Mouse (Mus musculus): Measurements from ENCODE around the gene Rmnd5a.
A peak's percentile ranks its signal among the peaks of the same experiment; 100 is the strongest.

Rmnd5a gene

GRCm38 (mm10) chr6:71440217-71440491, 283 bp downstream of the Rmnd5a start:
- no peak for DNase-seq

DNA sequence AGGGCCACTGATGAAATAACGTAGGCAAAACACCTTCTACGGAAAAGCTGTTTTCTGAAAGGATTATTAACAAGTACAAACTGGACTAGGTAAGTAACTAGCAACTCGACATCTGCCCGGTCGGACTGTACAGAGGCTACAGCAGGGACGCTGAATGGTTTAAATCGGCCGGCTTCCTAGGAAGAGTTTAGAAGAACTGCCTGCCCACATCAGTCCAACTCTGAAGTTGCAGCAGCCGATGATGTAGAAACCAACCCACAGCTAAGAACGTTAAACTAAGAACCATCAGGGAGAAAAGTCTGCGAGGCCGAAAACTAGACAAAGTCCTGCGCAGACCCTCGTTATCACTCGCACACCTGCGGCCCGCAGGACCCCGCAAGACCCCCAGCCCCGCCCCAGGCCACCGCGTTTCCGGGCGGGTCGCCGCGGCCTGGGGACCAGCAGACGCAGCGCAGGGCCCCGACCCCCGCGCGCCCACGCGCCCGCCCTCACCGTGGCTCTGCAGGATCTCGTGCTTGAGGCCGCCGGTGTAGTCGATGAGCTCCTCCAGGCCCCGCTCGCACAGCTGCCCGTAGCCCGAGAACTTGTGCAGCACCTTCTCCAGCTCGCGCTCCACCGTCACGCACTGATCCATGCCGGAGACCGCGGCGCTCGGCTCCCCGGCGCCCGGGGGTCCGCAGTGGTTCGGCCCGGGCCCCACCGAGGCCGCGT, 776 bp downstream of the Rmnd5a start:
- peak; percentile 81 for DNase-seq

DNA sequence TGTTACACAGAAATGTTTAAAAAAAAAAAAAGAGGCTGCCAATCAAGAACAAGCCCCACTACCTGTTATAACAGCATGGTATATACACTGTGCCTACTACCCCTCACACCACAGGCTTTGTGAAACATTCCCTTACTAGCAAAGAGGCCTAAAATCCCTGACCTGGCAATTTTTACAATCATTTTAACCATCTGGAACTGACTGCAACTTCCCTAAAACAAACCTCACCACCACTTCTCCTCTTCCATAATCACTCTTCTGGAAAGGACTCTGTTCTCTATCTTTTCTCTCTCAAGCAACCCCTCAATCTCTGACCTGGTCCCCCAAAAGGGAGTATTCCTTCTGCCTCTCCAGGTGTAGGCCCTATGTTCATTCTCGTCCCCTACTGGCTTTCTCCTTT, 2.4 kb downstream of the Rmnd5a start:
- no peak for DNase-seq

DNA sequence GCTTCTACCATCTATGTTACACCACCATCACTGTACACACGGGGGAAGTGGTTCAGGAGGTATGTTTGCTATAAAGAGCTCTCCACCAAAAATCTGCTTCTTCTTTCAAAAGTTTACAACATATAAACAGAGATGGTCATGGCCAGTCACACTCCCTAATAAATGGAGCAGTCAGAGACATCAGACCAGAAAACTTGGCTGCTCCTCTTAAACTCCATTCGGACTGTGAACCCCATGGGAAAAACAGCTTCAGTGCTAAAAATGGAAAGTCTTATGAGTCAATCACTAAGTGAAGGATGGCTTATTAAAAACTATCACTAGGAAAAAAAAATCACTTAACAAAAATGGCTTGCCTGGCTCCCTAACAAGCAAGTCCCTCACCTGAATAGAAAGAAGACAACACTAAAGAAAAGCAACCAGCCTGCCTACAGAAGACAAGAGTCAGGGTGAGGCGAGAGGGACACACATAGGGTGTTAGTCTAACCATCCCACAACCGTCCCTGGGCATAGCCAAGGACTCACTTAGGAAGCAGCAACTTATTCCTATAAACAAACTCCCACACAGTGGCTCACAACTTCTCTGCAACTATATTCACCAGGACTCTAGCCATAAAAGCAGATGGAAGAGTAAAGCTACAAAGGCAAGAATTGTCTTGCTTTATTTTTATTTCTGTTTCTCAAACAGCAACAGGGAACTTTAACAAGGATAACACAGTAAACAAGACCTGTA, 12.3 kb downstream of the Rmnd5a start:
- DNase-seq = no peak

GRCm38 (mm10) chr6:71425681-71426080, 14.8 kb downstream of the Rmnd5a start:
- DNase-seq = no peak

GRCm38 (mm10) chr6:71423116-71423515, 17.3 kb downstream of the Rmnd5a start:
- DNase-seq = peak; percentile 74

GRCm38 (mm10) chr6:71422162-71422561, 18.3 kb downstream of the Rmnd5a start:
- DNase-seq = no peak

GRCm38 (mm10) chr6:71420848-71421247, 19.6 kb downstream of the Rmnd5a start:
- no peak for DNase-seq

GRCm38 (mm10) chr6:71418874-71419273, 21.6 kb downstream of the Rmnd5a start:
- DNase-seq = no peak

DNA sequence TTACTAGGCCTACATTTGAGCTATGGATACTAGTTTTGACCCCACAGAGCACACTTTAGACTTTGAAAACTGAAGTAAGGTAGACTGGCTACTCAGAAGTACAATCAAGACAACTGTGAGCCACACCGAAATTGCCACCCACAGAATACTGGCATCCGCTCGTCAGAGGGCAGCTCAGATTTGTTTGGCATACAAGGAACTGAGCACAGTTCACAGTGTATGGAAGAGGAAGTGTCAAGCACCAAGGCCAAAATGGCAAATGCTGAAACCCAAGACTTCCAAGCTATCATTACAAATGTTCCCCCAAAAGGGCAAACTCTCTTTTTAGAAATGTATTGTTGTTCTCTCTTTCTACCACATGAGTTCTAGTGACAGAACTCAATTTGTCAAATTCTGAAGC, 25.0 kb downstream of the Rmnd5a start:
- no peak for DNase-seq

GRCm38 (mm10) chr6:71414624-71415023, 25.8 kb downstream of the Rmnd5a start:
- DNase-seq = no peak

DNA sequence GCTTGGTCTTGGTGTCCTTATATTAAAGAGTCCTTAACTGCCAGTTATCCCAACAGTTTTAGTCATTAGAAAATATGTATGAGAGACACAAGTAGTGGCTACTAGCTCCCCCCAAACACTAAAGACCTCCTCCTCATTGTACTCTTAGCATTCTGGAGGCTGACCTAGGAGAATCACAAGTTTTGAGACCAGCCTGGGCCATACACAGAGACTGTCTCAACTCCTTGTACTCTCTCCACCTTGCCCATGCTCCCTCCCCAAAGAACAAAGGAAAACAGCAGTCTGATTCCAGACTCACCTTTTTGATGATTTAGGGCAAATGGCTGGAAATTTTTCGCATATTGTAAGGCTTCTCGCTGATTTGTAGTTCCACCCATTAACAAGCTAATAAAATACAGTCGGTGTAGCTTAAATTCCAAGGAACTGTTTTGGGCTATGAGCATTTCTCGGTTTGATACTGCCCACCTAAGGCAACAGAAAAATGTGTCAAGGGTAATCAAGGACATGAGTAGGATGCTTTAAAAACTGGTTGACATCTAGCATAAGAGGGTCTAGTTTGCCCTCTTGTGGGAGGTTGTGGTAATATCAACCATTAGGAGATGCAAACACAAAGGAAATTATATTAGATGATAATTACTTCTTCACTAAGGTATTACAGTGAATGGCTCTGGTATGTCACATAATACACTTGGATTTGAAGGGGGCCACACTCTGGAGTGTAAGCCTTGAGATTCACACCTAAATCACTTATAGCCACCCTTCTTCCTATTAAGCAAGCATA, 41.4 kb downstream of the Rmnd5a start:
- peak; percentile 36 for DNase-seq

DNA sequence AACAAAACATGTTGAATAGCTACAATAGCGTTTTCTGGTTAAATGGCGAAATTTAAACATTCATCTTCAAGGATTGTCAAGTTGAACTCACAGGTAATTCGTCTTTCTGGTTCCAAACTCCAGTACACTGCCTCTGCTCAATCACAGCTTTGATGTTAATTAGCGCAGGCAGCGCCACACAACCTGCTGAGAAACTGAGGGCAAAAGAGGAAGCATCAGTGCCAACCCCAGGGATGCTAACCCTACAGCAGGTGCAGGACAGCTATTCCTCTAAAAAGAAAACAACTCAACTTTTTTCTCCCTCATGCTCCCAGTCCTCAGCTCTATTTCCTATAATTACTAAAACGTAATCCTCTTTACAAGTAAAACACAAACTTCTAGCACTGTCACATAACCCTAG, 43.7 kb downstream of the Rmnd5a start:
- DNase-seq = peak; percentile 49

GRCm38 (mm10) chr6:71396016-71396415, 44.4 kb downstream of the Rmnd5a start:
- peak; percentile 58 for DNase-seq

DNA sequence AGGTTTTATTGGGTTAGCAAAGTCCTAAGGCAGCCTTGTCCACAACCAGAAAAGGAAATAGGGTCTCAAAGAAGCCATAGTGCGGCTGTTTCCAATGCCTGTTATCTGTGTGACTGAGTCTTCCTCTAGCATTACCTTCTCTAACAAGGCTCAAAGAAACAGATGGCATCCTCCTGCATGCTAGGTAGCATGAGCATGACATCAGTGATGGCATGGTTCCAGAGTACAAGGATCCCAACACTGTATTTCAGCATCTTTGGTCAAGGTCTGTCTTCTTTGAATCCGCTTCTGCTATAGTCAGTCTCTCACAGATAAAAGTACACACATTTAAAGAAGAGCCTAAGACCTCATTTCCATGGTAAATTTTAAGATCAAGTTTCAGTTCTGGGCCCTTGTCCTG, 49.9 kb downstream of the Rmnd5a start:
- DNase-seq = no peak

DNA sequence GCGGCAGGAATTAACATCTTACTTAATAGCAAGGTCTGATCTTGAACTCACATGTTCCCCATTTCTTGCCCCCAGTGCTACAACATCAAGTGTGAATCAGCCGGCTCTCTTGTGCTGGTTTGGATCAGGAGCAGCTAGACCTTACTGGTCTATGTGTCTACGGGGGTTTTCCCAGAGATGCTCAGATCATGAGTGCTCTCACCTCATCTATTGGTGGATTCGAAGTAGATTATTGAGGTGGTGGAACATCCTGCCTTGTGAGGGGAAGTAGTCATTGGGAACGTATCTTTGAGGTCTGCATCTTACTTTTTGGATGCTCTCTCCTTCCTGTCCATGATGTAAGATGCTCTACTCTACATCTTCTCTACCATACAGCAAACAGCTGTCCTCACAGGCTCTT, 58.8 kb downstream of the Rmnd5a start:
- peak; percentile 15 for DNase-seq

GRCm38 (mm10) chr6:71376711-71377110, 63.7 kb downstream of the Rmnd5a start:
- peak; percentile 48 for DNase-seq

DNA sequence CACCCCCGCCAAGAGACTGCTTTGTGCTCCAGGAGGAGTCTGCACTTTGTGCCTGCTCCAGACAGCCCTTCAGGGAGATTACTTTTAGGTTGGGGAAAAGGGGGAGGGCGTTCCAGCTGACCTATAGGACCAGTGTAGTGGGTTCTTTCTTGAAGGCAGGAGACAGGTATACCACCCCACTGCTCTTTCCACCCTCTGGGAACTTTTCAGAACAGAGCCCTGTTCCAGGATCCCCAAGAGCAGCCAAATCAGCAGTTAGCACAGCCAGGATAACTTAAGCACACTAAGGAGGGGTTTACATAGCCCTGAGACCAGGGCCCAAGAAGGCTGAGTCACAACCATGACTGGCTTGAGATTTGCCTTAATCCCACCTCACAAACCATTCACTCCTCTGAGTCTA, 65.5 kb downstream of the Rmnd5a start:
- no peak for DNase-seq

DNA sequence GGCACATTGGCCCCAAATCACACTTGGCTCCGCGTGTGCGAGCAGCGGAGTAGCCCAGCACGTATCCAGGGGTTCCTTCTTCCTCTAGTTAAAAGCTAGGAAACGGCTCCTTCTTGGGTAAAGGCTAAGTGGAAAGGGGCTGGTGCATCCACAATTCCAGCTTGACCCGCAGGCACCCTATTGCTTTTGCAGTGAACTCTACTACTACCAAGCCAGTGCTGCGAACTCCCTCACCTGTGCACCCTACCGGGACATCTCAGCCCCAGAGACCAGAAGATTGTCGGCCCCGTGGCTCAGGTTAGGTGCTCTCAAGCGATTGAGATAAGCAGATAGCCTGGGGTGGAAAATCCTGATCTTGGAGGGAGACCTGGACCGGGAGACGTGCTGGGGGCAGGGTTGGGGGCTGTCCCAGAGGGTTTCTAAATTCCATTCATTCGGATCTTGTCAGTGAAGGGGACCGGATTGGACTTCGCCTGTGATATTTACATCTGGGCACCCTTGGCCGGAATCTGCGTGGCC, 66.1 kb downstream of the Rmnd5a start:
- peak; percentile 67 for DNase-seq

DNA sequence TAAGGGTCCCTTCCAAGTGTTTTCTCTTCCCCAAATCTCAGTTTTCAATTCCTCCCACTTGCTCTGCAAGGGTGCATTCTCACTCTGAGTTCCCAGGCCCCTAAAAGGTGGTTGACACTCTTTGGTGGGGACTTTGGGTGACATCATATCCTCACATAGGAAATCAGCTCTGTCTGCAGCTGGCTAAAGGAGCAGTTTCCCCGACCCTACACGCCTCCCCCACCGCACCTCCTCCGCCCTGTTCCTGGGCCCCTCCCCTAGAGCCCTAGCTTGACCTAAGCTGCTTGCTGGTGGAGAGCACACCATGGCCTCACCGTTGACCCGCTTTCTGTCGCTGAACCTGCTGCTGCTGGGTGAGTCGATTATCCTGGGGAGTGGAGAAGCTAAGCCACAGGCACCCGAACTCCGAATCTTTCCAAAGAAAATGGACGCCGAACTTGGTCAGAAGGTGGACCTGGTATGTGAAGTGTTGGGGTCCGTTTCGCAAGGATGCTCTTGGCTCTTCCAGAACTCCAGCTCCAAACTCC, 67.1 kb downstream of the Rmnd5a start, which contains the start of gene Cd8a:
Gene Cd8a (plus strand): TSS at position 179 of the 527 bp plus-strand sequence.
- peak; percentile 88 for DNase-seq

GRCm38 (mm10) chr6:71372041-71372720, 68.3 kb downstream of the Rmnd5a start:
- DNase-seq = peak; percentile 60

GRCm38 (mm10) chr6:71371085-71371605, 69.3 kb downstream of the Rmnd5a start:
- peak; percentile 66 for DNase-seq

All from thymus, postnatal 4 days (tissue).